In genomic region chr6:70073841-70074240, GRCm38 (mm10) we compare ENCODE assay signal across 18 mouse cellular contexts.
DNase-seq lines count a peak whose midpoint lies in the region; ATAC-seq and TF ChIP-seq lines count a peak whose summit lies in the region.
"Had no signal": no experiment of that assay in that cellular context is flagged by ENCODE, and none has a peak within 500 bp of the region (broad histone marks: within the 10 kb centered on the region; RNA-seq: fewer than 3 reads in every experiment).

No protein-coding gene starts in this region.

- dilution Hi-C loops in CH12.LX (cut with MboI; ENCODE audit: extremely low pct_ligation_motif_present, extremely low pct_unique_long_range_greater_than_20kb, low sequenced_read_pairs), result no loop called here

- H3K4me3 ChIP-seq in kidney, embryonic 15.5 days (replicated peaks), result no peak overlapping the region
- no peak overlapping the region for H3K4me3 ChIP-seq in liver, postnatal 0 days (ENCODE audit: low read depth, low read length)
- no peak overlapping the region for H3K4me3 ChIP-seq in liver, embryonic 11.5 days (ENCODE audit: low read depth, low read length)
- no peak overlapping the region for H3K4me3 ChIP-seq in CH12.LX (replicated peaks in 1 of 3; ENCODE audit: low read depth in 2 of 3, low read length in 2 of 3, poor library complexity in 1 of 3)
- H3K4me3 ChIP-seq: embryonic facial prominence, embryonic 12.5 days; limb, embryonic 10.5 days; liver, embryonic 12.5 days; lung, embryonic 15.5 days; midbrain, embryonic 13.5 days had no signal

- ATAC-seq in kidney, embryonic 15.5 days (replicated peaks; ENCODE audit: low FRiP score), result peak; percentile 92
- ATAC-seq in liver, postnatal 0 days, result 0 out of 2 replicates have a peak, but pooled peaks have one; percentile 23
- no peak for ATAC-seq in liver, embryonic 11.5 days (replicated peaks; ENCODE audit: low FRiP score)
- ATAC-seq in activated CD4-positive, CD25-positive, alpha-beta regulatory T cell, adult 4 months, result no peak
- ATAC-seq: forebrain, embryonic 16.5 days; inflammation-experienced regulatory T-cells, adult 6 months; liver, embryonic 12.5 days; midbrain, embryonic 13.5 days had no signal

- no peak for TF ChIP-seq EP300 in liver, postnatal 0 days (IDR thresholded peaks at IDR 0.05; ENCODE audit: low read depth)
- no peak for TF ChIP-seq EP300 in CH12.LX (IDR thresholded peaks at IDR 0.05; ENCODE audit: low read length)

- no peaks in the 10 kb centered on the region for H3K9me3 ChIP-seq in kidney, embryonic 15.5 days (replicated peaks)
- no peaks in the 10 kb centered on the region for H3K9me3 ChIP-seq in liver, postnatal 0 days (ENCODE audit: low read length)
- H3K9me3 ChIP-seq in liver, embryonic 11.5 days (ENCODE audit: control insufficient read depth, low read length), result no peaks in the 10 kb centered on the region
- no peaks in the 10 kb centered on the region for H3K9me3 ChIP-seq in CH12.LX (replicated peaks; ENCODE audit: low read length)
- H3K9me3 ChIP-seq: embryonic facial prominence, embryonic 12.5 days; limb, embryonic 10.5 days; liver, embryonic 12.5 days; lung, embryonic 15.5 days; midbrain, embryonic 13.5 days had no signal

- no peaks in the 10 kb centered on the region for H3K4me1 ChIP-seq in kidney, embryonic 15.5 days
- no peaks in the 10 kb centered on the region for H3K4me1 ChIP-seq in liver, postnatal 0 days (ENCODE audit: insufficient read depth)
- no peaks in the 10 kb centered on the region for H3K4me1 ChIP-seq in liver, embryonic 11.5 days (replicated peaks; ENCODE audit: control insufficient read depth, insufficient read depth, low read length)
- peaks cover 0 to 25% of the 10 kb centered on the region in 2 experiments; a peak in 2 of 4 replicates for H3K4me1 ChIP-seq in CH12.LX (ENCODE audit: control insufficient read depth in 1 of 2, insufficient read depth in 2 of 2)
- H3K4me1 ChIP-seq: embryonic facial prominence, embryonic 12.5 days; limb, embryonic 10.5 days; liver, embryonic 12.5 days; lung, embryonic 15.5 days; midbrain, embryonic 13.5 days had no signal

- TF ChIP-seq CTCF in liver, postnatal 0 days (IDR thresholded peaks at IDR 0.05; ENCODE audit: low read depth), result no peak
- TF ChIP-seq CTCF in CH12.LX (conservative IDR thresholded peaks at IDR 0.05 in 1 of 2, IDR thresholded peaks at IDR 0.05 in 1 of 2; ENCODE audit: low read depth in 2 of 2, low read length in 2 of 2), result no peak

- in situ Hi-C loops in CH12.LX (cut with MboI; ENCODE audit: low pct_ligation_motif_present, low pct_unique_long_range_greater_than_20kb, low sequenced_read_pairs), result no loop called here

- no peaks in the 10 kb centered on the region for H3K79me2 ChIP-seq in CH12.LX (replicated peaks; ENCODE audit: control insufficient read depth, extremely low read depth, insufficient read depth, poor library complexity, severe bottlenecking)

- H3K36me3 ChIP-seq in kidney, embryonic 15.5 days, result no peaks in the 10 kb centered on the region
- H3K36me3 ChIP-seq in liver, postnatal 0 days (replicated peaks; ENCODE audit: insufficient read depth, low read length), result no peaks in the 10 kb centered on the region
- H3K36me3 ChIP-seq in liver, embryonic 11.5 days (ENCODE audit: control insufficient read depth, insufficient read depth, low read length), result no peaks in the 10 kb centered on the region
- H3K36me3 ChIP-seq in CH12.LX (replicated peaks in 1 of 2; ENCODE audit: control insufficient read depth in 1 of 2, insufficient read depth in 1 of 2, low read length in 1 of 2), result no peaks in the 10 kb centered on the region
- H3K36me3 ChIP-seq: embryonic facial prominence, embryonic 12.5 days; limb, embryonic 10.5 days; liver, embryonic 12.5 days; lung, embryonic 15.5 days; midbrain, embryonic 13.5 days had no signal

- H3K27ac ChIP-seq in kidney, embryonic 15.5 days, result no peak overlapping the region
- H3K27ac ChIP-seq in liver, postnatal 0 days (ENCODE audit: low read depth), result no peak overlapping the region
- no peak overlapping the region for H3K27ac ChIP-seq in liver, embryonic 11.5 days (ENCODE audit: low read depth, low read length)
- H3K27ac ChIP-seq in CH12.LX (ENCODE audit: insufficient read depth, low read depth), result no peak overlapping the region
- H3K27ac ChIP-seq: embryonic facial prominence, embryonic 12.5 days; limb, embryonic 10.5 days; liver, embryonic 12.5 days; lung, embryonic 15.5 days; midbrain, embryonic 13.5 days had no signal

- TF ChIP-seq POLR2A in CH12.LX (IDR thresholded peaks at IDR 0.05; ENCODE audit: low read depth, low read length), result no peak

- whole genome bisulfite sequencing in kidney, embryonic 15.5 days, result 29% methylated on average over 4 of the region's 4 CpGs
- WGBS in liver, postnatal 0 days (ENCODE audit: insufficient replicate concordance), result 80% methylated on average over 4 of the region's 4 CpGs
- 70% methylated on average over 4 of the region's 4 CpGs for WGBS in liver, embryonic 11.5 days

- H3K27me3 ChIP-seq in kidney, embryonic 15.5 days, result no peaks in the 10 kb centered on the region
- H3K27me3 ChIP-seq in liver, postnatal 0 days (ENCODE audit: insufficient read depth, low read length), result no peaks in the 10 kb centered on the region
- H3K27me3 ChIP-seq in liver, embryonic 11.5 days (replicated peaks; ENCODE audit: control insufficient read depth, insufficient read depth, low read length), result no peaks in the 10 kb centered on the region
- H3K27me3 ChIP-seq in CH12.LX (replicated peaks), result no peaks in the 10 kb centered on the region
- H3K27me3 ChIP-seq: embryonic facial prominence, embryonic 12.5 days; liver, embryonic 12.5 days; lung, embryonic 15.5 days; midbrain, embryonic 13.5 days had no signal

- intact Hi-C loops in left cerebral cortex, postnatal 36 days (cut with DNase I), result no loop called here

- DNase-seq in kidney, postnatal 14 days, result no peak
- peak; percentile 13 for DNase-seq in liver, postnatal 0 days
- DNase-seq in liver, embryonic 11.5 days (ENCODE audit: low spot score), result no peak
- peak; percentile 33 for DNase-seq in CH12.LX (ENCODE audit: extremely low read depth)
- peak; percentile 4 to 5 for DNase-seq in left cerebral cortex, postnatal 36 days (ENCODE audit: low spot score in 2 of 2)
- DNase-seq: adrenal gland, postnatal 36 days; cerebellum, adult 8-10 months; gastrocnemius, postnatal 25 days; thymus, adult 18-20 months had no signal

- H3K4me2 ChIP-seq in kidney, embryonic 15.5 days, result no peak overlapping the region
- no peak overlapping the region for H3K4me2 ChIP-seq in liver, postnatal 0 days (ENCODE audit: low read depth, low read length)
- no peak overlapping the region for H3K4me2 ChIP-seq in liver, embryonic 11.5 days
- H3K4me2 ChIP-seq in CH12.LX (ENCODE audit: insufficient read depth, low read depth, poor library complexity, severe bottlenecking), result no peak overlapping the region
- H3K4me2 ChIP-seq: embryonic facial prominence, embryonic 12.5 days; liver, embryonic 12.5 days; lung, embryonic 15.5 days; midbrain, embryonic 13.5 days had no signal

- no peak for TF ChIP-seq RAD21 in CH12.LX (IDR thresholded peaks at IDR 0.05; ENCODE audit: low read depth, low read length)

- no peak overlapping the region for H3K9ac ChIP-seq in kidney, embryonic 15.5 days
- no peak overlapping the region for H3K9ac ChIP-seq in liver, postnatal 0 days (replicated peaks)
- H3K9ac ChIP-seq in liver, embryonic 11.5 days (ENCODE audit: low read depth, low read length), result no peak overlapping the region
- no peak overlapping the region for H3K9ac ChIP-seq in CH12.LX (ENCODE audit: insufficient read depth, low read depth)
- H3K9ac ChIP-seq: embryonic facial prominence, embryonic 12.5 days; liver, embryonic 12.5 days; lung, embryonic 15.5 days; midbrain, embryonic 13.5 days had no signal

TF ChIP-seq in CH12.LX, 34 proteins besides CTCF, POLR2A, EP300 and RAD21:
- TF ChIP-seq MAX (IDR thresholded peaks at IDR 0.05; ENCODE audit: low read length), result no peak
- no peak for TF ChIP-seq ZNF384 (IDR thresholded peaks at IDR 0.05; ENCODE audit: low read depth, low read length)
- no peak for TF ChIP-seq USF2 (conservative IDR thresholded peaks at IDR 0.05; ENCODE audit: low read depth, low read length)

Comparison
In these comparisons a context has a peak if more than half of its experiments do, and no peak if none do; other contexts are left out.
1. ATAC-seq: peak in kidney, embryonic 15.5 days (single experiment) and liver, postnatal 0 days (single experiment); none in liver, embryonic 11.5 days (single experiment) and activated CD4-positive, CD25-positive, alpha-beta regulatory T cell, adult 4 months (single experiment).
2. DNase-seq: peak in liver, postnatal 0 days (single experiment), CH12.LX (single experiment) and left cerebral cortex, postnatal 36 days (2 of 2); none in kidney, postnatal 14 days (single experiment) and liver, embryonic 11.5 days (single experiment).